Mouse (Mus musculus) kidney, adult 9 months (tissue): ENCODE measurements around the gene Fndc9.

Experiments
- DNase-seq: peaks from one replicate; pipeline ENCODE4 v3.0.0; 2022

The Fndc9 gene

GRCm38 (mm10) chr11:46278709-46279108, 43.4 kb downstream of the Fndc9 start:
- no peak for DNase-seq

DNA sequence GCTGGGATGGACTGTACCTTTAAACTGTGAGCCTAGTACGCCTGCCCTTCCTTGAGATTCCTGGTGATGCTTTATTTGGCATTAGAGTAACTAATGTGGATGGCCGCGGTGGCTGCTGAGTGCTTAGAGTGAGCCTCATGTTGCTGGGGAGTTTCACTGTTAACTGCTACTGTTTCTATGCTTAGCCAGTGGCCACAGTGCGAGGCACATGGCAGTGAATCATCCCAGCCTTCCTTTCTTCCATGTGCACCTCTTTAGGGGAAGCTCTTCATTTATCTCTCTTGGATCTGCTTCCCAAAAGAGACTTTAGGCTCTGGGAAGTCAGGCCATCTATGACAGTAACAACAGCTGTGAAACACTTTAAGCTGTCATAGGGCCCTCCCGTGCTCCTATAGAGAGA, 47.3 kb downstream of the Fndc9 start:
- no peak for DNase-seq

DNA sequence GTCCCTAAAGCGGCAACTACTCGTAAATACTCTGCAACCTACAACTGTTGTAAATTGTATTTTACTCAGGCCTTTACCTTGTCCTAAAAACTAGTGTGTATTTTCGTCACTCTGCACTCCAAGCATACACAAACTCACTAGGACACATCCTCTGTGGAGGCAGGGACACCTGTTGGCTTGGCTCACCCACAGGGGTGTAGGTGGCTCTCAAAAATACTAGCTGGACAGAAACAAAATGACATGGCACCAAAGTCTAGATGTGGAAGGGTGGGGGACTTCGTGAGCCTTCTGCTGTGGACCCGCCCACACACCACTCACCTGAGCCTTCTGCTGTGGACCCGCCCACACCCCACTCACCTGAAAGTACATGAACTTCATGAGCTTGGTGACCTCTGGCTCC, 48.5 kb downstream of the Fndc9 start:
- no peak for DNase-seq

- peak; percentile 93 for DNase-seq
Observed at GRCm38 (mm10) chr11:46286803-46287202, 51.5 kb downstream of the Fndc9 start.

GRCm38 (mm10) chr11:46288091-46288490, 52.8 kb downstream of the Fndc9 start:
- DNase-seq = no peak

DNA sequence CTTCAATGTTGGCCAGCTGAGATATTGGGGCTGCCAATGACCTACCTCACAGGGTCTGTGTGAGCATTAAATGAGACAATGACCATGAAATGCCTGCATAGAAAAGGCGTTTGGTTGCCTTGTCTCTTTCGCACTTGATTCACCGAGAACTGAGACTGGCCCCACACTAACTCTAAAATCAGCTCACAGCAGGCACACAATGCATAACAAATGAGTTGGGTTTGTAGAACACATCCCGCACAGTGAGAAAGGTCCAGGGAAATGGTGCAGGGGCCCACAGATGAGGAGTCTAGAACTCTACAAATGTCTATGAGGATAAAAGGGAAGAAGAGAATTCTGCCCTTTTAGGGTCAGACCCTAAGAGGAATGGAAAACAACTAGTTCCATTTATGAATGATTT, 53.7 kb downstream of the Fndc9 start:
- no peak for DNase-seq
